Mouse (Mus musculus) adrenal gland, postnatal 4 days (tissue): Measurements from ENCODE around the gene Mrrf. TPM values are rescaled to one million over a fixed set of nuclear protein-coding genes. Genes with fewer than 3 reads are reported as not detected.
A peak's percentile ranks its signal among the peaks of the same experiment; 100 is the strongest.

Experiments used
- DNase-seq, 2 experiments: peaks; one replicate each; pipeline ENCODE4 v3.0.0; 2021 to 2022; ENCODE audit warnings: low spot score in 2 of 2, mixed read lengths in 2 of 2
- long read RNA-seq, 2 experiments: library from polyadenylated mRNA; stranded (forward); transcript quantifications; one replicate each; pipeline ENCODE4 v2.0.0; 2021
- total RNA-seq, 2 experiments: library from RNA; stranded (reverse); gene quantifications; 2 replicates each; pipeline ENCODE4 v1.2.3; 2021

The Mrrf gene
- 10 to 100 TPM; 21.1 to 25.3 TPM for total RNA-seq
- long read RNA-seq, experiment 1, transcript Mrrf-201 (7 exons, 2,623 nt), result major isoform, 12 of 18 reads
- long read RNA-seq, experiment 1, partial matches to known transcripts, result 0 of 18 reads
- long read RNA-seq, experiment 1, other reads (novel, unspliced or antisense), result 6 of 18 reads
- long read RNA-seq, experiment 2, transcript Mrrf-201 (7 exons, 2,623 nt), result major isoform, 23 of 32 reads
- long read RNA-seq, experiment 2, partial matches to known transcripts, result 2 of 32 reads
- long read RNA-seq, experiment 2, other reads (novel, unspliced or antisense), result 7 of 32 reads

DNA sequence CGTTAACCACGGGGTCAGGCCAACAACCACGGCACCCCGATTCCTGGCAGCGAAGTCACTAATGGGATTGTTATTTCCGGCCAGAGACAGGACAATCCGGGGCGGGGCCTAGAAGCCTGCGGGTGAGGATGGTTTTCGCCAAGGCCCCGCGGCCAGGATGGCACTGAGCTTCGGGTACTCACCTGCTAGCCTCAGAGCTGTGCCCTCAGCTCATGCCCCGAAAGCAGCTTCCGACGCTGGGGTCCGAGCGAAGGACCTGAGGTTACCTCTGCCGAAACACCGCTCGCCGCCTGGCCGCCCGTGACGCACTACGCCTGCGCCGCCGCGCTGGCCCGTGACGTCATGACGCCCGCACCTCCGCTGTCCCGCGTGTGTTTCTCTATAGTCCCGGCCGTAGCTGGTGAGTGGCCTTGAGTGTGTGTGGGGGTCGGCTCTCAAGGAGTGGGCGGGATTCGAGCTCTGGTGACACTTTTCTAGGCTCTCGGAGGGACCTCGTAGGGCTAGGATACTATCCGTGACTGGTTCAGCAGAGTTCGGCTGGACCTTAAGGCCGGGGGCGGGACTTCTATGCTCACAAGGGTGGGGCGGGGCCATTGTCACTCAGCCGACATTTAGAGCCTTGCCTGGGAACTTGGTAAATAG, at the start of gene Mrrf, which contains the start of gene Rbm18:
TSS of gene Mrrf (plus strand) at position 90 of the 642 bp plus-strand sequence.
TSS of gene Rbm18 (minus strand) at position 474 of the 642 bp plus-strand sequence.
- peak; percentile 81 to 86 for DNase-seq

DNA sequence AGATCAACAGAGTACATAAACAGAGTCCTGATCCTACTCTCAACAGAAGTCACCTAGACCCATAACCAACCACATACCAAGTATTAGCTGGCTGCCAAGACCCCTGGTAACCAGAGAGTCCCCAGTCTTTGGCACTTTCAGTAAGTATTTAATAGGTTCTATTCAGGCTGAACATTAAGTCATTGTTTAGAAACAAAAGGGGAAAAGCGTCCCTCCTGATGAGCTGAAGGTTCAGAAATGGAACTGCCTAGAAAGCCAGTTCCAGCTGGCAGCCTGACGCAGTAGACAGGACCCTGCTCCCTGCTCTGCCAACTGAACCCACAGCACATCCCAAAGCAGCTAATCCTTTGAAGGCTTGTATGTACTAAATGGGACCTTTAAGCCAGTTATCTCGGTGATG, 47.0 kb upstream of the Mrrf start:
- no peak for DNase-seq

DNA sequence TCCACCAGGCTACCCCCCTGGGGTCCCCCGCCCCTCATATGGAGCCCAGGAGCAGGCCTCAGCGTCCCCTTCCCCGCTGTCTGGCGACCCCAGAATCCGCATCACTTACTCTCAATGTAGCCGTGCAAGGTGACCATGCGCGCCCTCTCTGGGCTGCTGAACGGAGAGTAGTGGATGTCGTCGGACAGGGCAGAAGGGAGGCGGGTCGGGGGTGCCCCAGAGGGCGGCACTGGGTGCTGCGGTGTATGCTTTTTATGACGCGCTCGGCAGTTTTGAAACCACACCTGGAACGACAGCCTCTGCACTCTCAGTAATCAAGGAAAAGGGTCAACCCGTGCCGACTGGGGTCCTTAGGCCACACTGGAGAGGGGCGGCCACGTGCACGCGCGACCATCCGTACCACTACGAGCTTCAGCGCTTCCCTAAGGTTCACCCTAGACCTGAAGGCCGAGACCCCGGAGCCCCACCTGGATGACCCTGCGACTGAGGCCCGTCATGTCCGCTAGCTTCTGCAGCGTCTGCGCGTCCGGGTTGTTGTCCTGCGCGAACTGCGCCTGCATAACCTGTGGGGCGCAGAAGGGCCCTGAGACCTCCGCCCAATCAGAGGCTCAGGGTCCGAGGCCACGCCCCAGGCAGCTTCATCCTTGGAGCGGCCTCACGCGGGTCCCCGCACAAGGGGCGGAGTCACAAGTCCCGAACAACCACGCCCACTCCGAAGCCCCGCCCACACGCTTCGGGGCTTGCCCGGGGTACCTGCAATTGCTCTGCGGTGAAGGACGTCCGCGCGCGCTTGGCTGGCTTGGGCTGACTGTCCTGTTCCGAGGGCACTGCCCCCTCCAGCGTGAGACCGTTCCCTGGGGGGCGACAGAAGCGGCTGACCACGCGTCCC, 45.1 kb upstream of the Mrrf start:
- DNase-seq, result peak in 1 of 2 experiments; percentile 33

DNA sequence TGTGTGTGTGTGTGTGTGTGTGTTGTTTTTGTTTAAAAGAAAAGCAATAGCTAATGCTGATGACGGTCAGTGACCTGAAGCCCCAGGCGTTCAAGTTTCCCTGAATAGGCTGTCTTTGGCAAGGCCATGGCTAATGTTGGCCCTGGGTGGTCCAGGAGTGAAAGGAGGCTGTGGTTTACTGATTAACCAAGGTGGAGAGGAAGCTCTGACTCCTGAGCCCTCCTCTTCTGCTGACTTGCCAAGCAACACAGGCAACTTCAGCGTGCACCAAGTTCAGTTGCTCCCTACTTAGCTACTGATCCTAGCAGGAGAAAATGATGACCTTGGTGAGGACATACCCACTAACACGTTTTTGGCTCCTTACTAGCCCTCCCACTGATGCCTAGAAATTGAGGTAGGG, 43.4 kb upstream of the Mrrf start:
- DNase-seq, result no peak

DNA sequence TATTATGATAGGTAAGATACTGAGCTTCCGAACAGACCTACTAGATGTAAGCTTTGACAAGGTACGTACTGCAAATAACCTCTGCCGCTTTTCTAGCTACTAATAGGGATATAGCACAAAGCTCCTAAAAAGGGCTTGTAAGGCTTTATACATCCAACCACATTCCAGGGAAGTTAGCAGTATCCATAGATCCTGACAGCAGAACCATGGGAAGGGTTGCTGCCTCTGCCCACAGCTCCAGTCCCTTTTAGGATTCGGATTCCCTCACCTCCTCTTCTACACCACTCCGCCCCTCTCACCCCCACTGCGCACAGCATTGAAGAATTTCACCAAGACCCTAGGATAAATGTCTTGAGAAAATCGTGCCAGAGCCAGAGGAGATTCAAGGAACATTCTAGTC, 42.9 kb upstream of the Mrrf start:
- no peak for DNase-seq

DNA sequence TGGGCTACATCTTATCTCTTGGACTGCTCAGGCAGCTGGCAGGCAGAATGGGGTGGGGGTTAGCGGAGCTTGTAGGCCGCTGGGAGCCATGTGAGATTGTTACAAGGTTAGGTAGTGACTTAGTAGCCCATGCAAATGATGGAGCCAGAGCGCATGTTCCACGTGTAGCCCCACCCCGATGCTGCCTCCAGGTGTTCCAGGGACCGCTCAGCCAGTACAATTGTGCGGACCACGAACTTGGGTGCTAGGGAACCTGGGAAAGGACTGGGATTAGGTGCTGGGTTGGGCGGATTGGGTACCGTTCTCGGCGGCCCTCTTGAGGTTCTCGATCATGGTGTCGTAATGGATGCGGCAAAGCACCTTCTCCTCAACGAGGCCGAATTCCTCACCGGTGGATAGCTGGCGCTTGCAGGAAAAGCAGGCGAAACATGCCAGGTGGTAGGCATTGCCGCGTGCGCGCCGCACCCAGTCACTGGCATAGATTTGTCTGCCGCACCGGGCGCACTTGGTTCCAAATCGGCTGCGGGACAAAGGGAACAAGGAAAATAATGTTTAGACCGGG, 42.2 kb upstream of the Mrrf start:
- no peak for DNase-seq

DNA sequence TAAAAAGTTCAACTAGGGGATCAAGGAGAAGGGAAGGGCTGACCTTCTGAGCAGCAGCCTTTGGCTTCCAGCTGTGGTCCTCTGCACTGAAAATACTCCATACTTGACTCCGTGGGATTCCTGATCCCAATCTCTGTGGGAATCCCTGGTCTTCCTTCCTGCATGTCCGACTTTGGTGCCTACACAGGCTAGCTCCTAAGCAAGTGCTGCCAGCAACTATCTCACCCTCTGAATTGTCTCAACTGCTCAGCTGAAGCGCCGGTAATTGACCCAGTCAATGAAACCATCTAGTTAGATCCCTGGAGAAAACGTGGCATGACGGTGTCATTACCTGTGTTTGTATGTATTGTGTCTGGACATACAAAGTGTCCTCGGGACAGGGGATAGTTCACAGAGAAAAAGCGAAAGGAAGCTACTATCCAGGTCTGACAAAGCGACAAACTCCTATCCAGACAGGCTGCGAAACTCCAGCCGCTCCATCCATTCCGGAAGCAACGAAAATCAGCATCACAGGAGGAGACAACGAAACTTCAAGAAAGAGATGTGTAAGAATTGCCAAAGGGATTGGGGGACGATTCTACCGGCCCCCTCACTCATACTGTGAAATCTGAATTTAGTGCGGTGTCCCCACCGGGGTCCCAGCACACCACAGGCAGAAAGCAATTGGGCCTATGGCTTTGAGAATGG, 38.9 kb upstream of the Mrrf start:
- DNase-seq, result no peak

DNA sequence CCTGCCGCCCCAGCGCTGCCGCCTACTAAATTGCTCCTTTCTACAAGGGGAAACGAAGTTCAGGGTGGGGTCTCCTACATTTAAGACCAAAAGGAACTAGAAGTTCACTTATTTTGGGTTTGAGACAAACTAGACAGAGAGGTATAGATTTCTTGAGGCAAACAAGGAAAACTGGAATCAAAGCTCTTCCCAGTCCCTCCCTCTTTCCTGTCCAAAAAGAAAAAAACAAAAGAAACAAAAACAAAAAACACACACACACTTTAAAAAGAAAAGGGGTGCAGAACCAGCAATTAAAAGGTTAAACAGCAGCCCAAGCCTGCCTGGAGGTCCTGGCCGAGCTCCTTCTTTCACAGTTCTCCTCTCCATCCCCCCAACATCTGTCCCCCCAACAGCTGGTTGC, 38.2 kb upstream of the Mrrf start:
- no peak for DNase-seq

DNA sequence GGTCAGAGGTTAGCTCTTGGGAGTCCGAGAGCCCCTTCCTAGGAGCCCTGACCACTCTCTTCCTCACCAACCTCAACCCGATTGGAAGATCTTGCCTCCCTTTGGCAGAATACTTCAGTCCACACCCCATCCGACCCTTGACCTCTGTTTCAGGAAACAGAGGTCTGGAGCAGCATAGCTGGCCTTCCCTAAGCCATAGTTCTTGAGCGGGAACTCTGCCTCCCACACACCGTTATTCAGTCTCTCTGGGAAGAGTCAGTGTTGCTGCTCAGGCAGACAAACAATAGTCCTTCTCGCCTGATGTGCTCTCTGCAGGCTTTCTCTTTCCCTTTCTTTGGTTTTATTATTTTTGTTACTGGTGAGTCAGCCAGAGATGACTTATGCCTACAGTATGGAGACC, 36.5 kb upstream of the Mrrf start:
- DNase-seq, result no peak

DNA sequence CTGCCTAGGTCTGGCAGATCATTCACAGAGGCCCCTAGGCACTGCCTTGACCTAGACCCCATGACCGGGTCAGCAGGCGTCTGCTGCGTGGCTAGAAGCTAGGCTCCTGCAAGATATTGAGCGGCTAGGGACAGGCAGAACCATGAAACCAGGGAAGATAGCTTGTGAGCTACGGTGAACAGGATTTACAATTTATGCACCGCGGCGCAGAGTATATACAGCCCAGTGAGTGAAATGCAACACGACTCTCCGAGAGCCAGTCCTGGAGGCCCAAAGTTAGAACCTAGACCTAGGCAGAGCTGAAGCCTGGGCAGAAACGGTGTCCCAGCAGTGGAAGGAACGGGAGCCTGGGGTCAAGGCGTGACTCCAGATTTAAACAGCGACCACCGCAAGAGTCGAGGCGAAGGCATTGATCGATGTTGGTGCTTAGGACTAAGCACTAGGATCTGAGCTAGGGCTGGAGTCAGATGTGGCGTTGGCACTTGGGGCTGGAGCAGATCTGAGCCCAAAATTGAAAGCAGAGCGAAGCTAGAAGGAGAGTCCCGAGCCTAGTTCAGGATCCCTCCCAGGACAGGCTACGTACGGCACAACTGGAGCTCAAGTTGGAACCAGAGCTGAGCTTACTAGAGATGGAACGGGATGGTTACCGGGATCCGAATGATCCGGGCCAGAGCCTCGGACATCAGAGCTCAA, 34.2 kb upstream of the Mrrf start:
- DNase-seq, result no peak

DNA sequence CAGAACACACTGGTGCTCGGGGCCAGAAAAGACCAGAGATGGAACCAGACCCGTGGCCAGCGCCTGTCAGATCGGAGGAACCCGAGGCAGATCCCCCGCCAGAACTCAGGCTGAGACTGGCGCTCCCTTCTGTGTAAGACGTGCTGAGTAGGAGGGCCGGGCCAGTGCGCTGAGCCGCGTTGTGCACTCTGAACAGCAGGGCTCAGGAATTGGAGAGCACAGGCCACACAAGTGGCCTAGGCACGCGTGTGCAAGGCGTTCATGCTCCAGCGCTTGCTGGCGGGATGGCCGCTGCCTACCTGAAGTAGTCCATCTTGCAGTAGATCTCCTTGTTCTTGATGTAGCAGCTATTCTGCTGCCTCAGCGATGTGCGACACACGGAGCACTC, 33.6 kb upstream of the Mrrf start:
- DNase-seq, result no peak

DNA sequence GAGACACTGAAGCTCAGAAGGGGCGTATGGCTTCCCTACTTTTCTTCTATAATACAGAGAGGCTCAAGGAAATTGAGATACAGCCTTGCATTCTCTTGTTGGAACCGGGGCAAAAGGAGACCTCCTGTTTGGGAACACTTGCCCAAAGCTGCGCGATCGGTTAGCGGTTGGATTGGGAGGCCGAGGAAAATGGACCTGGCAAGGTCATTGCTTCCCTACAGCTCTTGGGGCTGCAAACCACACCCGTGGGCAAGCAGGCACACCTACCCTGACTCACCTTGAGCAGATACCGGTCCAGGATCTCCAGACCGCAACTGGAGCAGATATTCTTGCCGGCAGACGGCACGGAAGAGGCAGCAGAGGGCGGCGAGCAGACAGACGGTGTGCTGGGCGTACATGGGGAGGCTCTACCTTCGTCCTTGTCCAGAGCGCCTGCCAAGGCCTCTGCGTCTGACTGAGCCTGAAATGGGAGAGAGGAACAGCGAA, 33.1 kb upstream of the Mrrf start:
- DNase-seq, result no peak

DNA sequence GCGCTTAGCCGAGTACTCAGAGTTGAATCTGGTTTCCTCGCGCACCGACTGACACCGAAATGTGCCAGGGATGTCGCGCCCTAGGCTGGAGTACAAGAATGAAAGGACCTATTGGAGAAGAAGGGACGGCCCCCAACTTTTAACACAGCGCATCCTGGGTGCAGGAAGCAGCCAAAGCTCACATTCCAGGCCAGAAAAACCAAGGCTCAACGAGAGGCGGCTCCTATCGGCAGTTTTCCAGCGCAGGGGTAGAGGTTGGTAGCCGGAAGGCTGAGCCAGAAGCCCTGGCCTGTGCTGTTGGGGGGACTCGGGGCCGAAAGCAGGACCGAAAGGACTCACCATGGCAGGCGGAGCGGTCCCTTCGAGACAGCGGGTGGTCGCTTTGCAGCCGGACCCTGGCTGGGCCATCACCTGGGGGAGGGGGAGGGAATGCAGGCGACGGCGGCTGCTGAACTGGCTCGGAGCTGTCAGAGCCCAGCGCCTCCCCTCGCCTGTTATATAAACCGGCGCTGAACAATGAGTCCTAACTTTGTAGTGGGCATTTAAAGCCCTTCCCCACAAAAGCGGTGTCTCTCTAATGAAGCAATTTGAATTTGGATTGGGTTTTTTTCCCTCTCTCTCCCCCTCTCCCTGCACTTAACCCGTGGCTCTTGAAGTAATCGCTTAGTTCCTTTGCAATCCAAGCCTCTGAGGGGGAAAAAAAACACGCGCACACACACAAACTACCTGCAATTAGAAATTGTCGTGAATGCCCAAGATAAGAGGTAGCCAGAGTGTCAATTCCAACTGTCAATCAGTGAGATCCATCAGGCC, 32.4 kb upstream of the Mrrf start:
- no peak for DNase-seq

DNA sequence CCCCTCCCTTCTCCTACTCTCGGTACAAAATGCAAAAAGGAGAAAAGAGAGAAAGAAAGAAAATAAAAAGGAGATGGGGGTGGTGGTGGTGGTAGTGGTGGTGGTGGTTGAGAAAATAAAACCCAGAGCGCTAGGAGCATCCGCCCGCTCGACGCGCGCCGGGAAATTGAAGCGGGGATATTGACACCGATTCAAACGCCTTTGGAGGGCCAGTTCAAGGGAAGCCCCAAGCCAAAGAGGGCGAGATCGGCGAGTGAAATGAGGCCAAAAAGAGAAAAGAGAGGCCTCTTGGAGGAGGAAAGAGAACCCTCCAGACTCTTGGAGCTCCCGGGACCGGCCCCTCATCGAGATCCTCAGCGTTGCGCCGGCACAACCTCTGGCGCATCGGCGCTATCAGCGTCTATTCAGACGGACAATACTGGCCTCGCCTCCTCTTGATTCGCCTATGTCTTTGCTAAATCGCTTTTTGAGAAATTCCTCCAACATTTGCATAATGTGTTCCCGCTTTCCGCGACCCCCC, 31.7 kb upstream of the Mrrf start:
- no peak for DNase-seq

DNA sequence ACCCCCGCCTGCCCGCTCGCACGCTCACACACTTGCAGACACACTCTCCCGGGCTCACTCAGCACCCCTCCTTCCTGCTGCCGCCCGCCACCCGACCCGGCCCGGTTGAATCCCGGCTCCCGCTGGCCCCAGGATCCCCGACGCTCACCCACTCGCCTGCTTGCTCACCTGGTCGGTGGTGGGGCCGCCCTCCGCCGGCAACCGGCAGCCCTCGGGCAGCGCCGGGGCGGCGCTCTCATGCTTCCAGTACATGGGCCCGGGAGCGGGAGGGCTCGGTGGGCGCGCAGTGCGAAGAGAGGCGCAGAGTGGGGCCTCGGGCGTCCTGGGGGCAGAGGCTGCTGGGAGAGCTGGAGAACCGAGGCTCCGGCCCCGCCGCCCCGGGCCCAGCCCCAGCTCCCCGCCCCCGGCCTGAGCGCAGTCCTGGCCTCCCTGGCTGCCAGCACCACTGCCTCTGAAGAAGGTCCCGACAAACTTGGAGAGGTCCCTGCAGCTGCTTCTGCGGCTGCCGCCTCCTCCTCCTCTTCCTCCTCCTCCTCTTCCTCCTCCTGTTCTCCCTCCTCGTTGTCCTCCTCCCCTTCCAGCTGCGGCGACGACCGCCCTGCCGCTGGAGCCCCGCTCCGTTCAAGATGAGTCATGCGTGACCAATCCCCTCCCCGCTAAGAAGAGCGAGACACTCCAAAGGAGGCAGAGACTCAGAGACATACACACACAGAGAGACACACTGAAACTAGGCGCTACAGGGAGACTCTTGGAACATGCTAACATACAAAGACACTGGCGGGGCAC, 31.0 kb upstream of the Mrrf start, which contains the start of gene Lhx6:
TSS of gene Lhx6 (minus strand) at position 453 of the 786 bp plus-strand sequence.
- DNase-seq, result no peak

DNA sequence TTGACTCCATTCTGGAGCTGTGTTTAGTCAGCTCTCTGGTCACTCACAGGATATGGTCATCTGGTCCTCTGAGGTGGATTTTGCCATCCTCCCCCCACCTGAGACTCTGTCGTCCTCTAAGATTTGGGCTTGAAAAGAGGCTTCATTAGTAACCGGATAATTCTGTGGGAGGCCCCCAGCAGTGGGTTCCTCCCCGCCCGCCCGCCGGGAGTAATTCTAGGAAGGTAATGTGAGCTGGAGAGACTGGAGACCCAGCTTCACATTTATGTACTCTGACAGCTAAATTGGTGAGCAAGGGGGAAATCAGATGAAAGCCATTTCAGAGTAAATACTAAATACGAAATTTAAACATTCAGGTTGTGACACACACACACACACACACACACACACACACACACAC, 27.6 kb upstream of the Mrrf start:
- no peak for DNase-seq

DNA sequence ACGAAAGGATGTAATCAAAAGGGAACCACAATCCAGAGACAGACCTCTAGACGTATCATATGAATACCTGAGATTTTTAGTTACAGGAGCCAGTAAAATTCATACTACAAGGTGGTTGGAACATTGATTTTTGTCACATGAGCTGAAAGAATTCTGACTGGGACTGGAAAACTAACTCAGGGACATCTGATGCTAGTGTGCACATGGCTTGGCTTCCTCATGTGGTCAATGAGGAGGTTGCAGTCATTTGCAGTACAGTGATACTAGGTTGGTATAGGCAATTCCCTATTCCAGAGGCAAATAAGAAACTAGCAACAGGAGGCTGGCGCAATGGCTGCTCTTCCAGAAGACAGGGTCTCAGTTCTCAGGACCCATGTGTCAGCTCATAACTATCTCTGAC, 23.6 kb upstream of the Mrrf start:
- no peak for DNase-seq

DNA sequence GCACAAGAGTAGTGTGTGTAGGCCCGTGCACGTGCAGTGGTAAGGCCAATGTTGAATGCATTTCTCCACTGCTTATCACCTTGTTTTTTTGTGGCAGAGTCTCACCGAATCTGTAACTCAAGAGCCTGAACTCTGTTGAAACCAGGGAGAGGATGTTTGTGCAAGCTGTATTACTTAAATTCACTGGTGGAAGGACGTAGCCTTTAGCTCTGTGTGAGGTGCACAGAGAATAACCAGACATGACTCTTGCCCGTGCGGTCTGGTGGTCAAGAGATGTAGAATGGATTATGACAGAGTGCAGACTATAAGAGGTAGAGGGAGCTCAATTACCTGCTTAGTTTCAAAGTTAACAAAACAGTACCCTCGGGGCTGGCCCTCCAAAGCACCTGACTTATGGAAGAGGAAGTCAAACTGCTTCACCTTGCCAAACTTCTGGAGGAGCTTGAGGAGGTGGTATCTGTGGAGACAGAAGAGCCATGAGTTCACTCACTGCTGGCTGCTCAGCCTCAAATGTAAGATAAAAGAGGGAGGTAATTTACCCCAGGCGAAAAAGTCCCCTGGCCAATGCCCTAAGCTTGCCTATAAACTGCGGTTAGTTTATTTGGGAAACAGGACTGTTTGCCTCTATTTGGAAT, 9.3 kb upstream of the Mrrf start:
- no peak for DNase-seq
